Mouse (Mus musculus) ovary, postnatal 10 days (tissue): ENCODE results near the gene Olfr113.
"Not testable (repeated sequence)": the region's sequence is repeated elsewhere in the genome, so short reads cannot be mapped to it uniquely, and the experiment has no call there.

Experiments
- DNase-seq: peaks from one replicate; pipeline ENCODE4 v3.0.0; 2022; ENCODE audit warnings: low spot score

Gene Olfr113

GRCm38 (mm10) chr17:37577563-37577962, at the start of gene Olfr113:
Gene Olfr113, minus strand, starts transcription at chr17:37577663.
- no peak for DNase-seq

GRCm38 (mm10) chr17:37627009-37627408, 49.5 kb upstream of the Olfr113 start, which contains the start of the genes Olfr115 and Olfr116:
Gene Olfr115, minus strand, starts transcription at chr17:37627109.
Gene Olfr116, minus strand, starts transcription at chr17:37627199.
- no peak for DNase-seq

- DNase-seq, result no peak
Measured at GRCm38 (mm10) chr17:37592643-37593042, 15.2 kb upstream of the Olfr113 start, which contains the start of gene Olfr114. Gene Olfr114, minus strand, starts transcription at chr17:37592743.

- DNase-seq, result no peak
Measured at GRCm38 (mm10) chr17:37569351-37569750, 8.1 kb downstream of the Olfr113 start, which contains the start of gene Olfr112. Gene Olfr112, minus strand, starts transcription at chr17:37569451.

GRCm38 (mm10) chr17:37558913-37559615, 18.4 kb downstream of the Olfr113 start:
- DNase-seq, result no peak

- no peak for DNase-seq
Measured at GRCm38 (mm10) chr17:37543800-37544435, 33.5 kb downstream of the Olfr113 start.

- no peak for DNase-seq
Measured at GRCm38 (mm10) chr17:37541454-37542119, 35.9 kb downstream of the Olfr113 start.

GRCm38 (mm10) chr17:37538416-37538815, 39.0 kb downstream of the Olfr113 start:
- not testable (repeated sequence) for DNase-seq

- no peak for DNase-seq
Measured at GRCm38 (mm10) chr17:37535173-37535572, 42.3 kb downstream of the Olfr113 start.

GRCm38 (mm10) chr17:37525427-37525826, 52.0 kb downstream of the Olfr113 start:
- not testable (repeated sequence) for DNase-seq

GRCm38 (mm10) chr17:37524612-37525011, 52.9 kb downstream of the Olfr113 start:
- DNase-seq, result not testable (repeated sequence)
